Mouse (Mus musculus): Measurements from ENCODE around the gene Pou5f2. TPM values are rescaled to one million over a fixed set of nuclear protein-coding genes. Genes with fewer than 3 reads are reported as not detected.

Pou5f2 gene
- polyA plus RNA-seq, 1 experiment from 2014 or later = 0.66 TPM

- H3K9me3 ChIP-seq (ENCODE audit: control insufficient read depth, low read length) = no peaks in the 10 kb centered on the region
- H3K4me2 ChIP-seq (ENCODE audit: low read length) = no peak overlapping the region
- H3K9ac ChIP-seq (ENCODE audit: low read length) = no peak overlapping the region
- H3K4me1 ChIP-seq (ENCODE audit: control insufficient read depth in 2 of 2, insufficient read depth in 2 of 2, low read length in 2 of 2) = no peaks in the 10 kb centered on the region
- no peaks in the 10 kb centered on the region for H3K36me3 ChIP-seq (ENCODE audit: control insufficient read depth, insufficient read depth, low read length)
- H3K4me3 ChIP-seq (ENCODE audit: control insufficient read depth in 1 of 2, insufficient read depth in 1 of 2, low read depth in 1 of 2, low read length in 2 of 2) = no peak overlapping the region
- H3K27ac ChIP-seq (replicated peaks in 1 of 2; ENCODE audit: control insufficient read depth in 1 of 2, insufficient read depth in 1 of 2, low read depth in 2 of 2, low read length in 2 of 2) = no peak overlapping the region
- 69% methylated on average over 3 of the region's 3 CpGs for WGBS
- no peaks in the 10 kb centered on the region for H3K27me3 ChIP-seq (ENCODE audit: control insufficient read depth, insufficient read depth, low read length)
- ATAC-seq (ENCODE audit: insufficient number of reproducible peaks, insufficient read depth, low FRiP score, low read depth) = no peak
Measured at GRCm38 (mm10) chr13:78005344-78005743, 19.4 kb upstream of the Pou5f2 start.

GRCm38 (mm10) chr13:78010176-78010575 is 14.5 kb upstream of the Pou5f2 start:
- Histone ChIP-seq H3K4me1 (ENCODE audit: control insufficient read depth in 2 of 2, insufficient read depth in 2 of 2, low read length in 2 of 2) (no peaks in the 10 kb centered on the region), H3K27me3 (ENCODE audit: control insufficient read depth, insufficient read depth, low read length) (no peaks in the 10 kb centered on the region), H3K9me3 (ENCODE audit: control insufficient read depth, low read length) (no peaks in the 10 kb centered on the region), H3K27ac (replicated peaks in 1 of 2; ENCODE audit: control insufficient read depth in 1 of 2, insufficient read depth in 1 of 2, low read depth in 2 of 2, low read length in 2 of 2) (no peak overlapping the region), H3K36me3 (ENCODE audit: control insufficient read depth, insufficient read depth, low read length) (no peaks in the 10 kb centered on the region), H3K9ac (ENCODE audit: low read length) (no peak overlapping the region), H3K4me2 (ENCODE audit: low read length) (no peak overlapping the region), H3K4me3 (ENCODE audit: control insufficient read depth in 1 of 2, insufficient read depth in 1 of 2, low read depth in 1 of 2, low read length in 2 of 2) (no peak overlapping the region)
- ATAC-seq (ENCODE audit: insufficient number of reproducible peaks, insufficient read depth, low FRiP score, low read depth) = no peak
- WGBS = 81% methylated on average over 1 of the region's 1 CpGs

- H3K36me3 ChIP-seq (ENCODE audit: control insufficient read depth, insufficient read depth, low read length) = no peaks in the 10 kb centered on the region
Measured at GRCm38 (mm10) chr13:78032821-78033220, 8.1 kb downstream of the Pou5f2 start.

GRCm38 (mm10) chr13:78037203-78037602 is 12.5 kb downstream of the Pou5f2 start:
- no peaks in the 10 kb centered on the region for H3K27me3 ChIP-seq (ENCODE audit: control insufficient read depth, insufficient read depth, low read length)
- 47% methylated on average over 1 of the region's 1 CpGs for WGBS

More at GRCm38 (mm10) chr13:78032821-78033220, 8.1 kb downstream of the Pou5f2 start:
- no peak overlapping the region for H3K4me3 ChIP-seq (ENCODE audit: control insufficient read depth in 1 of 2, insufficient read depth in 1 of 2, low read depth in 1 of 2, low read length in 2 of 2)
- no peaks in the 10 kb centered on the region for H3K9me3 ChIP-seq (ENCODE audit: control insufficient read depth, low read length)
- H3K27ac ChIP-seq (replicated peaks in 1 of 2; ENCODE audit: control insufficient read depth in 1 of 2, insufficient read depth in 1 of 2, low read depth in 2 of 2, low read length in 2 of 2) = no peak overlapping the region
- H3K4me1 ChIP-seq (ENCODE audit: control insufficient read depth in 2 of 2, insufficient read depth in 2 of 2, low read length in 2 of 2) = no peaks in the 10 kb centered on the region
- H3K4me2 ChIP-seq (ENCODE audit: low read length) = no peak overlapping the region
- WGBS = 41% methylated on average over 1 of the region's 1 CpGs
- H3K9ac ChIP-seq (ENCODE audit: low read length) = no peak overlapping the region
- no peak for ATAC-seq (ENCODE audit: insufficient number of reproducible peaks, insufficient read depth, low FRiP score, low read depth)
- no peaks in the 10 kb centered on the region for H3K27me3 ChIP-seq (ENCODE audit: control insufficient read depth, insufficient read depth, low read length)

GRCm38 (mm10) chr13:78043203-78043602 is 18.5 kb downstream of the Pou5f2 start:
- H3K9ac ChIP-seq (ENCODE audit: low read length) = no peak overlapping the region
- ATAC-seq (ENCODE audit: insufficient number of reproducible peaks, insufficient read depth, low FRiP score, low read depth) = no peak
- H3K27me3 ChIP-seq (ENCODE audit: control insufficient read depth, insufficient read depth, low read length) = no peaks in the 10 kb centered on the region
- no peak overlapping the region for H3K4me2 ChIP-seq (ENCODE audit: low read length)
- no peak overlapping the region for H3K27ac ChIP-seq (replicated peaks in 1 of 2; ENCODE audit: control insufficient read depth in 1 of 2, insufficient read depth in 1 of 2, low read depth in 2 of 2, low read length in 2 of 2)
- 68% methylated on average over 6 of the region's 6 CpGs for WGBS
- no peaks in the 10 kb centered on the region for H3K9me3 ChIP-seq (ENCODE audit: control insufficient read depth, low read length)
- H3K36me3 ChIP-seq (ENCODE audit: control insufficient read depth, insufficient read depth, low read length) = no peaks in the 10 kb centered on the region
- no peak overlapping the region for H3K4me3 ChIP-seq (ENCODE audit: control insufficient read depth in 1 of 2, insufficient read depth in 1 of 2, low read depth in 1 of 2, low read length in 2 of 2)
- no peaks in the 10 kb centered on the region; a peak in 1 of 4 replicates for H3K4me1 ChIP-seq (ENCODE audit: control insufficient read depth in 2 of 2, insufficient read depth in 2 of 2, low read length in 2 of 2)

More at GRCm38 (mm10) chr13:78037203-78037602, 12.5 kb downstream of the Pou5f2 start:
- H3K4me2 ChIP-seq (ENCODE audit: low read length) = no peak overlapping the region
- H3K4me3 ChIP-seq (ENCODE audit: control insufficient read depth in 1 of 2, insufficient read depth in 1 of 2, low read depth in 1 of 2, low read length in 2 of 2) = no peak overlapping the region
- no peak for ATAC-seq (ENCODE audit: insufficient number of reproducible peaks, insufficient read depth, low FRiP score, low read depth)
- H3K9ac ChIP-seq (ENCODE audit: low read length) = no peak overlapping the region
- H3K27ac ChIP-seq (replicated peaks in 1 of 2; ENCODE audit: control insufficient read depth in 1 of 2, insufficient read depth in 1 of 2, low read depth in 2 of 2, low read length in 2 of 2) = no peak overlapping the region
- no peaks in the 10 kb centered on the region for H3K36me3 ChIP-seq (ENCODE audit: control insufficient read depth, insufficient read depth, low read length)
- H3K4me1 ChIP-seq (ENCODE audit: control insufficient read depth in 2 of 2, insufficient read depth in 2 of 2, low read length in 2 of 2) = no peaks in the 10 kb centered on the region
- H3K9me3 ChIP-seq (ENCODE audit: control insufficient read depth, low read length) = no peaks in the 10 kb centered on the region

- H3K9ac ChIP-seq (ENCODE audit: low read length) = no peak overlapping the region
- no peaks in the 10 kb centered on the region for H3K9me3 ChIP-seq (ENCODE audit: control insufficient read depth, low read length)
- no peak for ATAC-seq (ENCODE audit: insufficient number of reproducible peaks, insufficient read depth, low FRiP score, low read depth)
- no peak overlapping the region for H3K4me2 ChIP-seq (ENCODE audit: low read length)
- 26% methylated on average over 5 of the region's 5 CpGs for WGBS
- no peaks in the 10 kb centered on the region for H3K36me3 ChIP-seq (ENCODE audit: control insufficient read depth, insufficient read depth, low read length)
- H3K27ac ChIP-seq (replicated peaks in 1 of 2; ENCODE audit: control insufficient read depth in 1 of 2, insufficient read depth in 1 of 2, low read depth in 2 of 2, low read length in 2 of 2) = no peak overlapping the region
- no peaks in the 10 kb centered on the region for H3K27me3 ChIP-seq (ENCODE audit: control insufficient read depth, insufficient read depth, low read length)
- H3K4me1 ChIP-seq (ENCODE audit: control insufficient read depth in 2 of 2, insufficient read depth in 2 of 2, low read length in 2 of 2) = no peaks in the 10 kb centered on the region; a peak in 1 of 4 replicates
- no peak overlapping the region for H3K4me3 ChIP-seq (ENCODE audit: control insufficient read depth in 1 of 2, insufficient read depth in 1 of 2, low read depth in 1 of 2, low read length in 2 of 2)
Measured at GRCm38 (mm10) chr13:78045116-78045515, 20.4 kb downstream of the Pou5f2 start.

Other genes with a start within 250 kb of the Pou5f2 start
- gene Nr2f1, start 174.9 kb downstream of the Pou5f2 start, polyA plus RNA-seq (2014; fragmentation: Nextera tagmentation; extraction: Ambion mirVana) = 5.6 and 8.3 TPM in 2 replicates